Mouse (Mus musculus) heart, embryonic 16.5 days (tissue): Measurements from ENCODE around the gene Galnt6. TPM values are rescaled to one million over a fixed set of nuclear protein-coding genes. Genes with fewer than 3 reads are reported as not detected.
A peak's percentile ranks its signal among the peaks of the same experiment; 100 is the strongest.

Experiments
- ATAC-seq: fragments of 200-750 bp; cut with Nextera tagmentation; replicated peaks from 2 replicates; pipeline ENCODE4 v1.8.0; 2017; ENCODE audit warnings: moderate number of reproducible peaks; ENCODE audit not compliant: insufficient read depth, low FRiP score; ENCODE audit errors: extremely low read depth
- H3K27ac ChIP-seq: fragments of 300-500 bp; sonication (generic); 2 replicates; pipeline ENCODE4 v1.5.1; 2014; ENCODE audit warnings: mild to moderate bottlenecking, low read length, control low read depth, moderate library complexity
- H3K27me3 ChIP-seq: fragments of 300-500 bp; sonication (generic); 2 replicates; pipeline ENCODE4 v1.6.1; 2014; ENCODE audit warnings: low read length, mixed read lengths; ENCODE audit not compliant: control insufficient read depth, insufficient read depth
- H3K36me3 ChIP-seq: fragments of 300-500 bp; sonication (generic); 2 replicates; pipeline ENCODE4 v1.6.1; 2014; ENCODE audit not compliant: control insufficient read depth, insufficient read depth
- H3K4me1 ChIP-seq: fragments of 300-500 bp; sonication (generic); 2 replicates; pipeline ENCODE4 v1.6.1; 2014; ENCODE audit warnings: low read length, mixed read lengths; ENCODE audit not compliant: control insufficient read depth, insufficient read depth
- H3K4me2 ChIP-seq: fragments of 300-500 bp; sonication (generic); 2 replicates; pipeline ENCODE4 v1.6.1; 2014; ENCODE audit warnings: low read depth, mild to moderate bottlenecking, control low read depth, low read length
- H3K4me3 ChIP-seq: fragments of 300-500 bp; sonication (generic); 2 replicates; pipeline ENCODE4 v1.5.1; 2014; ENCODE audit warnings: mild to moderate bottlenecking, control low read depth, low read length
- H3K9ac ChIP-seq: fragments of 300-500 bp; sonication (generic); 2 replicates; pipeline ENCODE4 v1.6.1; 2014; ENCODE audit warnings: low read length, control low read depth
- H3K9me3 ChIP-seq: fragments of 300-500 bp; sonication (generic); replicated peaks from 2 replicates; pipeline ENCODE4 v1.6.1; 2016; ENCODE audit warnings: low read length; ENCODE audit not compliant: control insufficient read depth
- WGBS: fragments of 180-500 bp; shearing (Covaris S2); extraction: QIAGEN DNeasy Blood & Tissue Kit; methylation state at CpG from one replicate; pipeline ENCODE4 v1.1.7; 2014; 5-methylcytosine and 5-hydroxymethylcytosine counted together
- polyA plus RNA-seq: library from polyadenylated mRNA; unstranded; fragments of >200 nt; fragmentation: Nextera tagmentation; extraction: Ambion mirVana; gene quantifications from 2 replicates; pipeline ENCODE4 v1.2.1, GENCODE M21; 2015

Galnt6 gene
- polyA plus RNA-seq, 1 experiment from 2014 or later: 2.4 TPM

GRCm38 (mm10) chr15:100705376-100705775 lies 23.8 kb downstream of the Galnt6 start:
- WGBS: 78% methylated on average over 1 of the region's 1 CpGs
- ATAC-seq: no peak
- H3K9ac ChIP-seq: no peak overlapping the region
- H3K27me3 ChIP-seq: peaks cover 20% of the 10 kb centered on the region
- no peaks in the 10 kb centered on the region for H3K36me3 ChIP-seq
- peaks cover 6% of the 10 kb centered on the region; the same call in 1 of the 2 replicates for H3K4me1 ChIP-seq
- H3K4me2 ChIP-seq: no peak overlapping the region
- no peak overlapping the region for H3K27ac ChIP-seq
- no peak overlapping the region for H3K4me3 ChIP-seq
- no peaks in the 10 kb centered on the region for H3K9me3 ChIP-seq

GRCm38 (mm10) chr15:100703913-100704312 lies 25.3 kb downstream of the Galnt6 start:
- Histone ChIP-seq H3K4me2 (peak overlapping the region; percentile 11; the same call in 1 of the 2 replicates), H3K36me3 (no peaks in the 10 kb centered on the region), H3K4me3 (no peak overlapping the region), H3K9me3 (no peaks in the 10 kb centered on the region), H3K27me3 (peaks cover 20% of the 10 kb centered on the region), H3K4me1 (peaks cover 6% of the 10 kb centered on the region; the same call in 1 of the 2 replicates), H3K9ac (no peak overlapping the region), H3K27ac (no peak overlapping the region)
- ATAC-seq: no peak
- WGBS: 11% methylated on average over 17 of the region's 17 CpGs

- H3K27ac ChIP-seq: no peak overlapping the region
- H3K4me1 ChIP-seq: peaks cover 6% of the 10 kb centered on the region; the same call in 1 of the 2 replicates
- H3K27me3 ChIP-seq: peaks cover 20% of the 10 kb centered on the region
- no peaks in the 10 kb centered on the region for H3K9me3 ChIP-seq
- H3K36me3 ChIP-seq: no peaks in the 10 kb centered on the region
- ATAC-seq: no peak
- no peak overlapping the region for H3K4me2 ChIP-seq
- H3K9ac ChIP-seq: no peak overlapping the region
- no peak overlapping the region for H3K4me3 ChIP-seq
- 66% methylated on average over 6 of the region's 6 CpGs for WGBS
Observed at GRCm38 (mm10) chr15:100701856-100702255, 27.3 kb downstream of the Galnt6 start.

- Histone ChIP-seq H3K4me1 (peaks cover 6% of the 10 kb centered on the region; the same call in 1 of the 2 replicates), H3K4me3 (no peak overlapping the region), H3K4me2 (no peak overlapping the region), H3K27ac (no peak overlapping the region), H3K36me3 (no peaks in the 10 kb centered on the region), H3K9me3 (no peaks in the 10 kb centered on the region), H3K27me3 (peaks cover 20% of the 10 kb centered on the region), H3K9ac (no peak overlapping the region)
- WGBS: 51% methylated on average over 10 of the region's 10 CpGs
- ATAC-seq: no peak
Observed at GRCm38 (mm10) chr15:100701108-100701507, 28.1 kb downstream of the Galnt6 start.

- no peak overlapping the region for H3K4me3 ChIP-seq
- peaks cover 6% of the 10 kb centered on the region; the same call in 1 of the 2 replicates for H3K4me1 ChIP-seq
- H3K4me2 ChIP-seq: no peak overlapping the region
- H3K9ac ChIP-seq: no peak overlapping the region
- 65% methylated on average over 5 of the region's 5 CpGs for WGBS
- no peaks in the 10 kb centered on the region for H3K36me3 ChIP-seq
- no peak overlapping the region for H3K27ac ChIP-seq
- no peak for ATAC-seq
- peaks cover 20% of the 10 kb centered on the region for H3K27me3 ChIP-seq
- no peaks in the 10 kb centered on the region for H3K9me3 ChIP-seq
Observed at GRCm38 (mm10) chr15:100700424-100700823, 28.8 kb downstream of the Galnt6 start.

GRCm38 (mm10) chr15:100699386-100699785 lies 29.8 kb downstream of the Galnt6 start:
- Histone ChIP-seq H3K27me3 (peaks cover 16% of the 10 kb centered on the region; the same call in 1 of the 2 replicates), H3K4me3 (no peak overlapping the region), H3K9ac (no peak overlapping the region), H3K27ac (no peak overlapping the region), H3K4me2 (no peak overlapping the region), H3K9me3 (no peaks in the 10 kb centered on the region), H3K4me1 (peaks cover 6% of the 10 kb centered on the region; the same call in 1 of the 2 replicates), H3K36me3 (no peaks in the 10 kb centered on the region)
- 71% methylated on average over 6 of the region's 6 CpGs for WGBS
- 0 out of 2 replicates have a peak, but pooled peaks have one; percentile 23 for ATAC-seq

GRCm38 (mm10) chr15:100698078-100698477 lies 31.1 kb downstream of the Galnt6 start:
- no peak for ATAC-seq
- Histone ChIP-seq H3K9me3 (no peaks in the 10 kb centered on the region), H3K4me1 (no peaks in the 10 kb centered on the region), H3K36me3 (no peaks in the 10 kb centered on the region), H3K4me3 (no peak overlapping the region), H3K9ac (no peak overlapping the region), H3K4me2 (no peak overlapping the region), H3K27me3 (peaks cover 4% of the 10 kb centered on the region; the same call in 1 of the 2 replicates), H3K27ac (no peak overlapping the region)
- WGBS: 69% methylated on average over 10 of the region's 10 CpGs

- ATAC-seq: no peak
- WGBS: 90% methylated on average over 9 of the region's 9 CpGs
Observed at GRCm38 (mm10) chr15:100694406-100694805, 34.8 kb downstream of the Galnt6 start.

GRCm38 (mm10) chr15:100691990-100692389 lies 37.2 kb downstream of the Galnt6 start:
- H3K27ac ChIP-seq: no peak overlapping the region
- no peak for ATAC-seq
- H3K27me3 ChIP-seq: no peaks in the 10 kb centered on the region
- WGBS: 33% methylated on average over 3 of the region's 3 CpGs
- no peak overlapping the region for H3K9ac ChIP-seq
- peaks cover 5% of the 10 kb centered on the region; the same call in 1 of the 2 replicates for H3K4me1 ChIP-seq
- H3K36me3 ChIP-seq: no peaks in the 10 kb centered on the region
- H3K4me2 ChIP-seq: no peak overlapping the region
- H3K4me3 ChIP-seq: no peak overlapping the region
- H3K9me3 ChIP-seq: peaks cover 10% of the 10 kb centered on the region

More at GRCm38 (mm10) chr15:100694406-100694805, 34.8 kb downstream of the Galnt6 start:
- H3K27ac ChIP-seq: no peak overlapping the region
- H3K4me1 ChIP-seq: 0 out of 2 replicates have a peak, but pooled peaks cover 4% of the 10 kb centered on the region
- no peak overlapping the region for H3K9ac ChIP-seq
- no peak overlapping the region for H3K4me3 ChIP-seq
- H3K4me2 ChIP-seq: no peak overlapping the region
- peaks cover 10% of the 10 kb centered on the region for H3K9me3 ChIP-seq
- no peaks in the 10 kb centered on the region for H3K27me3 ChIP-seq
- H3K36me3 ChIP-seq: no peaks in the 10 kb centered on the region
